Mouse (Mus musculus) forebrain, embryonic 15.5 days (tissue): ENCODE data around the gene Slc9a3r1. TPM values are rescaled to one million over a fixed set of nuclear protein-coding genes. Genes with fewer than 3 reads are reported as not detected.
A peak's percentile ranks its signal among the peaks of the same experiment; 100 is the strongest.

Experiments used
- ATAC-seq: fragments of 200-750 bp; cut with Nextera tagmentation; replicated peaks from 2 replicates; pipeline ENCODE4 v1.8.0; 2017; ENCODE audit warnings: mild to moderate bottlenecking, moderate TSS enrichment, moderate library complexity
- H3K27ac ChIP-seq: fragments of 300-500 bp; sonication (generic); replicated peaks from 2 replicates; pipeline ENCODE4 v1.5.1; 2015; ENCODE audit warnings: mild to moderate bottlenecking, inconsistent platforms
- H3K27me3 ChIP-seq: fragments of 300-500 bp; sonication (generic); 2 replicates; pipeline ENCODE4 v1.6.1; 2015; ENCODE audit warnings: inconsistent platforms
- H3K36me3 ChIP-seq: fragments of 300-500 bp; sonication (generic); 2 replicates; pipeline ENCODE4 v1.6.1; 2015; ENCODE audit warnings: mild to moderate bottlenecking, inconsistent platforms
- H3K4me1 ChIP-seq: fragments of 300-500 bp; sonication (generic); 2 replicates; pipeline ENCODE4 v1.6.1; 2015; ENCODE audit warnings: inconsistent platforms
- H3K4me2 ChIP-seq: fragments of 300-500 bp; sonication (generic); replicated peaks from 2 replicates; pipeline ENCODE4 v1.6.1; 2015; ENCODE audit warnings: mild to moderate bottlenecking, inconsistent platforms
- H3K4me3 ChIP-seq: fragments of 300-500 bp; sonication (generic); 2 replicates; pipeline ENCODE4 v1.5.1; 2015; ENCODE audit warnings: mild to moderate bottlenecking, inconsistent platforms
- H3K9ac ChIP-seq: fragments of 300-500 bp; sonication (generic); replicated peaks from 2 replicates; pipeline ENCODE4 v1.6.1; 2015; ENCODE audit warnings: mild to moderate bottlenecking, inconsistent platforms
- H3K9me3 ChIP-seq: fragments of 300-500 bp; sonication (generic); 2 replicates; pipeline ENCODE4 v1.6.1; 2016; ENCODE audit warnings: inconsistent platforms
- WGBS: fragments of 180-500 bp; shearing (Covaris S2); methylation state at CpG from one replicate; pipeline ENCODE4 v1.1.7; 2015; ENCODE audit warnings: mixed read lengths; 5-methylcytosine and 5-hydroxymethylcytosine counted together
- polyA plus RNA-seq: library from polyadenylated mRNA; unstranded; fragments of >200 nt; fragmentation: Nextera tagmentation; extraction: Ambion mirVana; gene quantifications from 2 replicates; pipeline ENCODE4 v1.2.1, GENCODE M21; 2015

Slc9a3r1 gene
- polyA plus RNA-seq, 1 experiment from 2014 or later: 50.5 TPM

GRCm38 (mm10) chr11:115200520-115200919 lies 37.4 kb downstream of the Slc9a3r1 start:
- ATAC-seq: no peak
- Histone ChIP-seq H3K36me3 (peaks cover 19% of the 10 kb centered on the region), H3K4me2 (no peak overlapping the region), H3K4me1 (no peaks in the 10 kb centered on the region), H3K27ac (no peak overlapping the region), H3K27me3 (no peaks in the 10 kb centered on the region), H3K9ac (no peak overlapping the region), H3K4me3 (no peak overlapping the region), H3K9me3 (no peaks in the 10 kb centered on the region)
- WGBS: 96% methylated on average over 4 of the region's 4 CpGs

- no peak overlapping the region for H3K4me3 ChIP-seq
- no peaks in the 10 kb centered on the region for H3K27me3 ChIP-seq
- ATAC-seq: peak; percentile 87
- no peak overlapping the region for H3K4me2 ChIP-seq
- H3K4me1 ChIP-seq: no peaks in the 10 kb centered on the region
- no peak overlapping the region for H3K9ac ChIP-seq
- H3K27ac ChIP-seq: no peak overlapping the region
- peaks cover 28% of the 10 kb centered on the region for H3K36me3 ChIP-seq
- WGBS: 12% methylated on average over 12 of the region's 12 CpGs
- no peaks in the 10 kb centered on the region for H3K9me3 ChIP-seq
Measured at GRCm38 (mm10) chr11:115202316-115202715, 39.2 kb downstream of the Slc9a3r1 start.

DNA sequence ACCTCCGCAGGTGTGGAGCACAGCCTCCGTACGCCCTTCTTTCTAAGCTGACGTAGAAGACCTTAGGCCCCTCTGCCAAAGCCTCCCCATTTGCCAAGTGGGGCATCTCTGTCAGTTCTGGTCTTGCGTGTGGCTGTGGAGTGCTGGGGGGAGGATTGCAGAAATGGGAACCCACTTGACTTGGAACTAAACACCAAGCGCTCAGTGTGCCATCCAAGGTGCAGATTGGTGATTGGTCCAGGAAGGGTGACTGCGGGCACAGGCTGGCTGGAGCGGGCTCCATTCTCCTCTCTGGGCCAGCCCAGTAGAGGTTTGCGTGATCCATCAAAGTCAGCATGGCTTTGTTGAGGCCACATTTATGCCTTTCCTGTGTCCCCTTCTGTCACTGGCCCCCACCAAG lies 39.6 kb downstream of the Slc9a3r1 start:
- no peak overlapping the region for H3K4me2 ChIP-seq

GRCm38 (mm10) chr11:115208126-115208525 lies 45.0 kb downstream of the Slc9a3r1 start:
- no peak overlapping the region for H3K4me3 ChIP-seq
- H3K9ac ChIP-seq: no peak overlapping the region
- H3K9me3 ChIP-seq: no peaks in the 10 kb centered on the region
- no peaks in the 10 kb centered on the region for H3K4me1 ChIP-seq
- H3K4me2 ChIP-seq: no peak overlapping the region
- H3K27ac ChIP-seq: no peak overlapping the region
- WGBS: 69% methylated on average over 12 of the region's 12 CpGs
- ATAC-seq: no peak
- H3K27me3 ChIP-seq: no peaks in the 10 kb centered on the region
- H3K36me3 ChIP-seq: peaks cover 21% of the 10 kb centered on the region

More for the DNA sequence above, 39.6 kb downstream of the Slc9a3r1 start:
- WGBS: 95% methylated on average over 9 of the region's 9 CpGs
- Histone ChIP-seq H3K27ac (no peak overlapping the region), H3K4me3 (no peak overlapping the region), H3K9me3 (no peaks in the 10 kb centered on the region), H3K4me1 (no peaks in the 10 kb centered on the region), H3K9ac (no peak overlapping the region), H3K27me3 (no peaks in the 10 kb centered on the region), H3K36me3 (peaks cover 28% of the 10 kb centered on the region)
- ATAC-seq: peak; percentile 46; the same call in 1 of the 2 replicates

DNA sequence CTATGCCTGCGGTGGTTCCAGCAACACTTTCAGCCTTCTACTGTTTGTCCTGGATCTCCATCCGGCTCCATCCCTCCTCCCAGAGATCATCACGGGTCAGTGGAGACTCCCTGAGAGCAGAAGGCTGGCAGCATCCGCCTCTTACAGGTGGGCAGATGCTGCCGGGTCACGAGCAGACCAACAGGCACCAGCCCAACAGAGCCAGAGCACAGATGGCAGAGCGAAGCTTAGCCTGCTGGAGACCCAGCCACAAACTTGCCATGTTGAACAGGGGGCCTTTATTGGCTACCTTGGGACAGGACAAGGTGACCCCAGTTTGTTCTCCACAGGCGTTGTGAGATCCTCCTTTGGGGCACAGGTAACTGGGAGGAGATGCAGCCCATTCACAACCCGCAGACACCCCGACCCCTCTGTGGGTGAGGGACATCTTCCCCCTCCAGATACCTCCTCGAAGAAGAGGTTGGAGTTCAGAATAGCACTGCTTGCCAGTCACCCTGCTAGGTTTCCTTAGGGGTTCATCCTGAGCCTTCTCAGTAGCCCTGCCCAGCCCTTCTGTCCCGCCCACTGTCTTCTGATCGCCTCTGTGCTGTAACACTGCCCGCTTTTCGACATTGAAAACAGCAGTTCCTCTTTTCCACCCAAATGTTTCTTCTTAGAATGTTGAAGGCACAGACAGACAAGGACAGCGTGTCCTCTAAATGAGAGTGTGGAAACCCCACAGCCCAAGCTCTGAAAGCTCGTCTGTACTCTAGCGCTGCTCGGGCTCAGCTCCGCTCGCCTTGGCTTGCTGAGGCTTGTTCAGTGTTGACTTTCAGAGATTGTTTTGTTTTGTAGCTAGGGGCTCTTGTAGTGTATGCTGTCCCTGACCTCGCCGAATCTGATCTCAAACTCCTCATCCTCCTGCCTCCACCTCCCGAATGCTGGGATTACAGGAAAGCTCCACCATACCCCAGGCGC lies 45.9 kb downstream of the Slc9a3r1 start:
- Histone ChIP-seq H3K4me1 (no peaks in the 10 kb centered on the region), H3K9ac (no peak overlapping the region), H3K36me3 (peaks cover 21% of the 10 kb centered on the region), H3K27ac (no peak overlapping the region), H3K27me3 (no peaks in the 10 kb centered on the region), H3K4me3 (no peak overlapping the region), H3K4me2 (no peak overlapping the region), H3K9me3 (no peaks in the 10 kb centered on the region)
- 80% methylated on average over 25 of the region's 25 CpGs for WGBS
- no peak for ATAC-seq

- Histone ChIP-seq H3K36me3 (peaks cover 18% of the 10 kb centered on the region), H3K4me1 (no peaks in the 10 kb centered on the region), H3K4me2 (no peak overlapping the region), H3K9ac (no peak overlapping the region), H3K27me3 (no peaks in the 10 kb centered on the region), H3K9me3 (no peaks in the 10 kb centered on the region), H3K4me3 (no peak overlapping the region), H3K27ac (no peak overlapping the region)
- WGBS: 77% methylated on average over 7 of the region's 7 CpGs
- ATAC-seq: no peak
Measured at GRCm38 (mm10) chr11:115209958-115210357, 46.8 kb downstream of the Slc9a3r1 start.

DNA sequence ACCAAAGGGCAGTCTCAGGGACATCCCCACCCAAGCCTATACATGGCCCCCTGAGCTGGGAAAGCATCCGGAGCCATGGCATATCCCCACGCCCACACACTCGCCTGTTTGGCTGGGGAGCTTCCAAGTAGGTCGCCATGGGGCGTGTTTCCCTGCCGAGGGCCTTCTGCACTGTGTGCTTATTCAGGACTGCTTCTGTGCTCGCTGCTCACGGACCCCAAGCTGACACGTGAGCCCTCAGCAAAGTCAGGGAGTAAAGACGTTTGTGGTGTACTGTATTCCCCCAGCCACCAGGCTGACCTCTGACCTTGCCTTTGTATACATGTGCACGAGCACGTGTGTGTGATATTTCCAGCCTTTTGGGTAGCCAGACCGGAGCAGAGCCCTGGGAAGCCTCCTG lies 49.0 kb downstream of the Slc9a3r1 start:
- no peak for ATAC-seq
- no peak overlapping the region for H3K27ac ChIP-seq
- no peak overlapping the region for H3K9ac ChIP-seq
- WGBS: 59% methylated on average over 13 of the region's 13 CpGs
- no peaks in the 10 kb centered on the region; the same call in 1 of the 2 replicates for H3K36me3 ChIP-seq
- no peaks in the 10 kb centered on the region for H3K27me3 ChIP-seq
- peaks cover 1% of the 10 kb centered on the region; the same call in 1 of the 2 replicates for H3K4me1 ChIP-seq
- no peak overlapping the region for H3K4me2 ChIP-seq
- H3K4me3 ChIP-seq: no peak overlapping the region
- H3K9me3 ChIP-seq: no peaks in the 10 kb centered on the region

DNA sequence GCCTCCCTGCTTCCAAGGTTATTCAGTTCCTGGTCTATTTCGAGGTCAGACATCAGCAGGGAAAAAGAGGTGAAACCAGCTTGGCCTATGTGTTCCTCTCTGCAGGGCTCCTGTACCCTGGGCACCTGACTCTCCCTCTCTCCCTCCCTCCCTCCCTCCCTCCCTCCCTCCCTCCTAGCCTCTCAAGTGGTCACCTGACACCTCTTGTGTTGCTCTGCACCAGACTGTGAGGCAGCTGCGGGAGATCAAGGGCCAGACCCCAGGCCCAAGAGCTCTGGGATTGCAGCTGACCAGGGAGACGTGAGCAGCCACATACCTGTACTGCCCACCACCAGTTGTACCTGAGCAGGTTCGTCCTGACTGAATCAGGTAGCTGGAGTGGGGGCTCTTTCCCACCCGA lies 52.0 kb downstream of the Slc9a3r1 start:
- Histone ChIP-seq H3K4me3 (no peak overlapping the region), H3K4me2 (no peak overlapping the region), H3K9me3 (no peaks in the 10 kb centered on the region), H3K27ac (no peak overlapping the region), H3K36me3 (no peaks in the 10 kb centered on the region), H3K9ac (no peak overlapping the region), H3K4me1 (peaks cover 11% of the 10 kb centered on the region), H3K27me3 (no peaks in the 10 kb centered on the region)
- 32% methylated on average over 5 of the region's 5 CpGs for WGBS
- ATAC-seq: no peak

GRCm38 (mm10) chr11:115217439-115218410 lies 54.6 kb downstream of the Slc9a3r1 start:
- whole genome bisulfite sequencing: 53% methylated on average over 18 of the region's 18 CpGs
- Histone ChIP-seq H3K4me1 (peaks cover 26% of the 10 kb centered on the region), H3K27me3 (no peaks in the 10 kb centered on the region), H3K36me3 (no peaks in the 10 kb centered on the region), H3K9me3 (no peaks in the 10 kb centered on the region), H3K27ac (no peak overlapping the region), H3K9ac (no peak overlapping the region), H3K4me2 (no peak overlapping the region), H3K4me3 (no peak overlapping the region)
- no peak for ATAC-seq

- Histone ChIP-seq H3K4me2 (no peak overlapping the region), H3K9ac (no peak overlapping the region), H3K27ac (no peak overlapping the region), H3K4me1 (peaks cover 39% of the 10 kb centered on the region), H3K36me3 (no peaks in the 10 kb centered on the region), H3K9me3 (no peaks in the 10 kb centered on the region), H3K27me3 (no peaks in the 10 kb centered on the region), H3K4me3 (no peak overlapping the region)
- no peak for ATAC-seq
- WGBS: 86% methylated on average over 9 of the region's 9 CpGs
Measured at GRCm38 (mm10) chr11:115219263-115219662, 56.1 kb downstream of the Slc9a3r1 start.

DNA sequence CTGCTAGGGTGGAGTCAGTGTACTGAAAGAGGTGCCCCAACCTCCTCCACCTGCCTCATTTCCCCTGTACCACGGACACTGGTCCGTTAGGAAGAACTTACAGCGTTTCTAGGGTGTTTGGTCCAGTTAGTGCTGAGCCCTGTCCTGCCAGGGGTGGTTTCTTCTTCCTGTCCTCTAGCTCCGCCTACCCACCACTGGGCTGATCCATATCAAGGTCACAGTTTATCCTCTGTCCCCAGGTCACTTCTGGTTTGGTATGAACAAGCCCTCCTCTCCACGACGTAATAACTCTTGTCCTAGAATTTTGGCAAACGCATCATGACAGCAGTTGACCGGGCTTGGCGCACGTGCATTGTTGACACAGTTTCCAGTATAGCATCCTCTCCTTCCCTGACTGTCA lies 56.5 kb downstream of the Slc9a3r1 start:
- WGBS: 92% methylated on average over 10 of the region's 10 CpGs
- Histone ChIP-seq H3K4me3 (no peak overlapping the region), H3K27me3 (no peaks in the 10 kb centered on the region), H3K36me3 (no peaks in the 10 kb centered on the region), H3K4me2 (no peak overlapping the region), H3K9me3 (no peaks in the 10 kb centered on the region), H3K4me1 (peaks cover 43% of the 10 kb centered on the region), H3K9ac (no peak overlapping the region), H3K27ac (no peak overlapping the region)
- ATAC-seq: no peak

DNA sequence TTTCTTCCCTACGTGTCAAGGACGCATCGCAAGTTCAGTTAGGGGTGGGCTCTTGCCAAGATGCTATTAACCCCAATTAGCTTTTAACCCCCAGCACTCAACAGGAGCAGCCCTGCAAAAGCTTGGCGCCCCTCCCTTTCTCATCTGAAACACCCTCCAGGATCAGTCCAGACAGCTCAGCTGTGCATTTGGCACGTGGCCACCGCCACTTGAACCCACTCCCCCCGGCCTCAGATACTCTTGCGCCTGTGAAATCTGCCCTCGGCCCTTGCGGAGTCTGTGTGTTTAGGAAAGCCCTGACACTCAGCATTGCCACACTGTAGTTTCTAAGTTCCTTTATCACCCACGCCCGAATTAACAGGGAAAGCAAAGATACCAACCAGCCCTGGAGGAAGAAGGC lies 58.9 kb downstream of the Slc9a3r1 start:
- Histone ChIP-seq H3K4me3 (no peak overlapping the region), H3K27ac (no peak overlapping the region), H3K4me1 (peaks cover 66% of the 10 kb centered on the region), H3K9ac (no peak overlapping the region), H3K27me3 (no peaks in the 10 kb centered on the region), H3K4me2 (no peak overlapping the region), H3K9me3 (no peaks in the 10 kb centered on the region), H3K36me3 (no peaks in the 10 kb centered on the region)
- ATAC-seq: no peak
- WGBS: 23% methylated on average over 12 of the region's 12 CpGs
